Mouse (Mus musculus): ENCODE results near the gene 4933417A18Rik. TPM values are rescaled to one million over a fixed set of nuclear protein-coding genes. Genes with fewer than 3 reads are reported as not detected.
A peak's percentile ranks its signal among the peaks of the same experiment; 100 is the strongest.
"Not testable (repeated sequence)": the region's sequence is repeated elsewhere in the genome, so short reads cannot be mapped to it uniquely, and the experiment has no call there.

The 4933417A18Rik gene
- polyA plus RNA-seq, 1 experiment: not detected

GRCm38 (mm10) chr13:34973149-34973548 lies 48.9 kb downstream of the 4933417A18Rik start:
- Histone ChIP-seq H3K27me3 (replicated peaks) (peaks cover 5% of the 10 kb centered on the region), H3K4me3 (replicated peaks) (no peak overlapping the region), H3K36me3 (replicated peaks; ENCODE audit: low read length) (peaks cover 19% of the 10 kb centered on the region), H3K4me1 (peaks cover 6% of the 10 kb centered on the region), H3K9me3 (no peaks in the 10 kb centered on the region)
- TF ChIP-seq GATA1 (IDR thresholded peaks at IDR 0.05; ENCODE audit: borderline replicate concordance, low read length): no peak
- TF ChIP-seq FLI1 (IDR thresholded peaks at IDR 0.05; ENCODE audit: low read length): no peak

GRCm38 (mm10) chr13:34973770-34974169 lies 49.6 kb downstream of the 4933417A18Rik start:
- TF ChIP-seq GATA1 (IDR thresholded peaks at IDR 0.05; ENCODE audit: borderline replicate concordance, low read length): no peak
- TF ChIP-seq FLI1 (IDR thresholded peaks at IDR 0.05; ENCODE audit: low read length): no peak
- H3K36me3 ChIP-seq (replicated peaks; ENCODE audit: low read length): peaks cover 25% of the 10 kb centered on the region
- H3K9me3 ChIP-seq: no peaks in the 10 kb centered on the region
- no peak overlapping the region for H3K4me3 ChIP-seq (replicated peaks)
- peaks cover 6% of the 10 kb centered on the region for H3K4me1 ChIP-seq
- peaks cover 5% of the 10 kb centered on the region for H3K27me3 ChIP-seq (replicated peaks)

- H3K4me1 ChIP-seq: peaks cover 6% of the 10 kb centered on the region
- no peaks in the 10 kb centered on the region for H3K9me3 ChIP-seq
- H3K27me3 ChIP-seq (replicated peaks): no peaks in the 10 kb centered on the region
- H3K4me3 ChIP-seq (replicated peaks): no peak overlapping the region
- H3K36me3 ChIP-seq (replicated peaks; ENCODE audit: low read length): peaks cover 48% of the 10 kb centered on the region
- no peak for TF ChIP-seq GATA1 (IDR thresholded peaks at IDR 0.05; ENCODE audit: borderline replicate concordance, low read length)
- no peak for TF ChIP-seq FLI1 (IDR thresholded peaks at IDR 0.05; ENCODE audit: low read length)
Observed at GRCm38 (mm10) chr13:34976116-34976515, 51.9 kb downstream of the 4933417A18Rik start.

GRCm38 (mm10) chr13:34977410-34977809 lies 53.2 kb downstream of the 4933417A18Rik start:
- H3K27me3 ChIP-seq (replicated peaks): no peaks in the 10 kb centered on the region
- TF ChIP-seq GATA1 (IDR thresholded peaks at IDR 0.05; ENCODE audit: borderline replicate concordance, low read length): no peak
- no peak for TF ChIP-seq FLI1 (IDR thresholded peaks at IDR 0.05; ENCODE audit: low read length)
- no peak overlapping the region for H3K4me3 ChIP-seq (replicated peaks)
- no peaks in the 10 kb centered on the region for H3K9me3 ChIP-seq
- H3K4me1 ChIP-seq: peaks cover 6% of the 10 kb centered on the region
- peaks cover 61% of the 10 kb centered on the region for H3K36me3 ChIP-seq (replicated peaks; ENCODE audit: low read length)

GRCm38 (mm10) chr13:34978635-34979034 lies 54.4 kb downstream of the 4933417A18Rik start:
- not testable (repeated sequence) for H3K9me3 ChIP-seq; H3K4me1 ChIP-seq; H3K27me3 ChIP-seq (replicated peaks); H3K4me3 ChIP-seq (replicated peaks)
- peaks cover 68% of the 10 kb centered on the region for H3K36me3 ChIP-seq (replicated peaks; ENCODE audit: low read length)

GRCm38 (mm10) chr13:34983479-34983878 lies 59.3 kb downstream of the 4933417A18Rik start:
- H3K36me3 ChIP-seq (replicated peaks; ENCODE audit: low read length): peaks cover 92% of the 10 kb centered on the region
- H3K27me3 ChIP-seq (replicated peaks); H3K9me3 ChIP-seq; H3K4me1 ChIP-seq; H3K4me3 ChIP-seq (replicated peaks): not testable (repeated sequence)

- Histone ChIP-seq H3K36me3 (replicated peaks; ENCODE audit: low read length) (peaks cover 51% of the 10 kb centered on the region), H3K4me1 (peaks cover 24% of the 10 kb centered on the region), H3K27me3 (replicated peaks) (no peaks in the 10 kb centered on the region), H3K4me3 (replicated peaks) (peak overlapping the region; percentile 14), H3K9me3 (no peaks in the 10 kb centered on the region)
- no peak for TF ChIP-seq GATA1 (IDR thresholded peaks at IDR 0.05; ENCODE audit: borderline replicate concordance, low read length)
- no peak for TF ChIP-seq FLI1 (IDR thresholded peaks at IDR 0.05; ENCODE audit: low read length)
Observed at GRCm38 (mm10) chr13:34991581-34992273, 67.5 kb downstream of the 4933417A18Rik start.

- TF ChIP-seq FLI1 (IDR thresholded peaks at IDR 0.05; ENCODE audit: low read length): no peak
- TF ChIP-seq GATA1 (IDR thresholded peaks at IDR 0.05; ENCODE audit: borderline replicate concordance, low read length): no peak
- peak overlapping the region; percentile 95 for H3K4me3 ChIP-seq (replicated peaks)
- peaks cover 1% of the 10 kb centered on the region; the same call in 1 of the 2 replicates for H3K9me3 ChIP-seq
- H3K27me3 ChIP-seq (replicated peaks): no peaks in the 10 kb centered on the region
- H3K36me3 ChIP-seq (replicated peaks; ENCODE audit: low read length): peaks cover 37% of the 10 kb centered on the region
- H3K4me1 ChIP-seq: peaks cover 24% of the 10 kb centered on the region
Observed at GRCm38 (mm10) chr13:34993085-34993484, 68.9 kb downstream of the 4933417A18Rik start.

- peaks cover 6% of the 10 kb centered on the region; the same call in 1 of the 2 replicates for H3K9me3 ChIP-seq
- no peak for TF ChIP-seq FLI1 (IDR thresholded peaks at IDR 0.05; ENCODE audit: low read length)
- TF ChIP-seq GATA1 (IDR thresholded peaks at IDR 0.05; ENCODE audit: borderline replicate concordance, low read length): no peak
- H3K4me3 ChIP-seq (replicated peaks): peak overlapping the region; percentile 95
- H3K36me3 ChIP-seq (replicated peaks; ENCODE audit: low read length): peaks cover 32% of the 10 kb centered on the region
- peaks cover 24% of the 10 kb centered on the region for H3K4me1 ChIP-seq
- no peaks in the 10 kb centered on the region for H3K27me3 ChIP-seq (replicated peaks)
Observed at GRCm38 (mm10) chr13:34993595-34993982, 69.4 kb downstream of the 4933417A18Rik start.

GRCm38 (mm10) chr13:34993983-34994811 lies 70.0 kb downstream of the 4933417A18Rik start:
- H3K9me3 ChIP-seq: peaks cover 8% of the 10 kb centered on the region; the same call in 1 of the 2 replicates
- peaks cover 24% of the 10 kb centered on the region for H3K4me1 ChIP-seq
- TF ChIP-seq FLI1 (IDR thresholded peaks at IDR 0.05; ENCODE audit: low read length) (no peak), GATA1 (IDR thresholded peaks at IDR 0.05; ENCODE audit: borderline replicate concordance, low read length) (no peak)
- no peaks in the 10 kb centered on the region for H3K27me3 ChIP-seq (replicated peaks)
- H3K36me3 ChIP-seq (replicated peaks; ENCODE audit: low read length): peaks cover 26% of the 10 kb centered on the region
- H3K4me3 ChIP-seq (replicated peaks): peak overlapping the region; percentile 95
